Mouse (Mus musculus) hindbrain, embryonic 10.5 days (tissue): ENCODE measurements at regions not wholly inside any gene's neighbourhood (a gene's known extent, or its start where the extent isn't known, plus 50 kb on each side); places are given as distances from the start of the nearest gene placed in this dataset.
A peak's percentile ranks its signal among the peaks of the same experiment; 100 is the strongest.

Source experiments
- DNase-seq: peaks from one replicate; pipeline ENCODE4 v3.0.0-alpha.2; 2017; ENCODE audit warnings: low spot score
- H3K27ac ChIP-seq: fragments of 300-500 bp; sonication (generic); 2 replicates; pipeline ENCODE4 v1.5.1; 2016; ENCODE audit warnings: mild to moderate bottlenecking, moderate library complexity
- H3K27me3 ChIP-seq: fragments of 300-500 bp; sonication (generic); 2 replicates; pipeline ENCODE4 v1.6.1; 2016; ENCODE audit warnings: mild to moderate bottlenecking; ENCODE audit not compliant: poor library complexity, insufficient read depth, severe bottlenecking
- H3K36me3 ChIP-seq: fragments of 300-500 bp; sonication (generic); 2 replicates; pipeline ENCODE4 v1.6.1; 2016; ENCODE audit warnings: mild to moderate bottlenecking, moderate library complexity
- H3K4me1 ChIP-seq: fragments of 300-500 bp; sonication (generic); replicated peaks from 2 replicates; pipeline ENCODE4 v1.6.1; 2016; ENCODE audit warnings: mild to moderate bottlenecking
- H3K4me3 ChIP-seq: fragments of 300-500 bp; sonication (generic); 2 replicates; pipeline ENCODE4 v1.5.1; 2016; ENCODE audit warnings: mild to moderate bottlenecking, moderate library complexity
- H3K9me3 ChIP-seq: fragments of 300-500 bp; sonication (generic); 2 replicates; pipeline ENCODE4 v1.6.1; 2016; ENCODE audit warnings: mild to moderate bottlenecking, moderate library complexity
- WGBS: fragments of 180-500 bp; shearing (Covaris S2); methylation state at CpG from one replicate; pipeline ENCODE4 v1.1.7; 2016; 5-methylcytosine and 5-hydroxymethylcytosine counted together

- 42% methylated on average over 17 of the region's 17 CpGs for WGBS
- H3K27ac ChIP-seq, result peak overlapping the region; percentile 82
- H3K36me3 ChIP-seq, result no peaks in the 10 kb centered on the region
- peaks cover 13% of the 10 kb centered on the region; the same call in 1 of the 2 replicates for H3K27me3 ChIP-seq
- peaks cover 40% of the 10 kb centered on the region for H3K4me1 ChIP-seq
- DNase-seq, result no peak
- no peak overlapping the region for H3K4me3 ChIP-seq
- no peaks in the 10 kb centered on the region for H3K9me3 ChIP-seq
These were observed 110.0 kb downstream of the Gm26897 start for GRCm38 (mm10) chr5:111843622-111844239.

DNA sequence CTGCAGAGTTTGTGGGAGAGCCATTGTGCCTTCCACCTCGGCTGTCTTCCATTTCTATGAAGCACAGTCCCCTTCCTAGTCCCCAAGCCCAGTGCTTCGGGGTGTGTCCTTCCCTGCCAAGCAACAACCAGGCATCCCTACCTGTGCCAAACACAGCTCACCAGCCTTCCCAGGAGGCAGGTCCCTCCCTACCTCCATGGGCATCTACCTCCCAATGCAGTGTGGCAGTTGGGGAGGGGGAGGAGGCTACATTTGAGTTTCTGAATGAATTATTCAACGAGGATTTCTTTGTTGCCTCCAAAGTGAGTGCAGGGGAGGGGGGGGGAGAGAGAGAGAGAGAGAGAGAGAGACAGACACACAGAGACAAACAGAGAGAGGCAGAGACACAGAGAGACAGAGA lies 110.8 kb downstream of the Gm26897 start:
- Histone ChIP-seq H3K4me3 (no peak overlapping the region), H3K27me3 (peaks cover 13% of the 10 kb centered on the region; the same call in 1 of the 2 replicates), H3K27ac (peak overlapping the region; percentile 82), H3K36me3 (no peaks in the 10 kb centered on the region), H3K9me3 (no peaks in the 10 kb centered on the region), H3K4me1 (peaks cover 40% of the 10 kb centered on the region)
- DNase-seq, result no peak
- WGBS, result 40% methylated on average over 3 of the region's 3 CpGs

DNA sequence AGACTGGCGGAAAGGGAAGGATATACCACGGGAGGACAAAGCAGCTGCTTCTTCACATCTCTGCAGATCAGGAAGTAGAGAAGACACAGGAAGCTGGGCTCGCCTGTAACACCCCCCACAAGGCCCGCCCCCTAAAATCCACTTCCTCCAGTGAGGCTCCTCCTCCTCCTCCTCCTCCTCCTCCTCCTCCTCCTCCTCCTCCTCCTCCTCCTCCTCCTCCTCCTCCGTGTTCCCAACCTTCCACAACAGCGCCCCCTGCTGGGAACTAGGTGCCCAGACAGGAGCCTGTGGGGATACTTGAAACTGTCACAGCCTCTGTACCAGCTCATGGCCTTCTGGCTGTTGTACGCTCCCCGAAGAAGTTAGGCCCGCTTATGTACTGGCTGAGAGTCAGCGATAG lies 115.2 kb downstream of the Gm26897 start:
- peaks cover 22% of the 10 kb centered on the region; the same call in 1 of the 2 replicates for H3K27me3 ChIP-seq
- peaks cover 40% of the 10 kb centered on the region for H3K4me1 ChIP-seq
- no peaks in the 10 kb centered on the region for H3K9me3 ChIP-seq
- WGBS, result 82% methylated on average over 9 of the region's 10 CpGs
- H3K27ac ChIP-seq, result no peak overlapping the region
- H3K4me3 ChIP-seq, result no peak overlapping the region
- H3K36me3 ChIP-seq, result no peaks in the 10 kb centered on the region
- DNase-seq, result no peak

- Histone ChIP-seq H3K9me3 (no peaks in the 10 kb centered on the region), H3K4me1 (peaks cover 53% of the 10 kb centered on the region), H3K4me3 (no peak overlapping the region), H3K36me3 (no peaks in the 10 kb centered on the region), H3K27me3 (peaks cover 9% of the 10 kb centered on the region; the same call in 1 of the 2 replicates), H3K27ac (peak overlapping the region; percentile 82)
- 41% methylated on average over 6 of the region's 6 CpGs for WGBS
- peak; percentile 42 for DNase-seq
These were observed 119.0 kb downstream of the Gm26897 start for GRCm38 (mm10) chr5:111852682-111853081.

GRCm38 (mm10) chr5:111855366-111855765 lies 121.6 kb downstream of the Gm26897 start:
- DNase-seq, result no peak
- WGBS, result 79% methylated on average over 2 of the region's 2 CpGs
- H3K9me3 ChIP-seq, result no peaks in the 10 kb centered on the region

GRCm38 (mm10) chr5:111857200-111857599 lies 123.5 kb downstream of the Gm26897 start:
- peak overlapping the region; percentile 74 for H3K27ac ChIP-seq
- H3K4me3 ChIP-seq, result no peak overlapping the region
- peaks cover 6% of the 10 kb centered on the region; the same call in 1 of the 2 replicates for H3K27me3 ChIP-seq
- DNase-seq, result no peak
- 46% methylated on average over 7 of the region's 7 CpGs for WGBS
- H3K9me3 ChIP-seq, result no peaks in the 10 kb centered on the region
- no peaks in the 10 kb centered on the region for H3K36me3 ChIP-seq
- peaks cover 58% of the 10 kb centered on the region for H3K4me1 ChIP-seq

More at GRCm38 (mm10) chr5:111855366-111855765, 121.6 kb downstream of the Gm26897 start:
- no peaks in the 10 kb centered on the region for H3K36me3 ChIP-seq
- H3K27ac ChIP-seq, result no peak overlapping the region
- peaks cover 14% of the 10 kb centered on the region for H3K27me3 ChIP-seq
- peaks cover 63% of the 10 kb centered on the region for H3K4me1 ChIP-seq
- H3K4me3 ChIP-seq, result no peak overlapping the region

DNA sequence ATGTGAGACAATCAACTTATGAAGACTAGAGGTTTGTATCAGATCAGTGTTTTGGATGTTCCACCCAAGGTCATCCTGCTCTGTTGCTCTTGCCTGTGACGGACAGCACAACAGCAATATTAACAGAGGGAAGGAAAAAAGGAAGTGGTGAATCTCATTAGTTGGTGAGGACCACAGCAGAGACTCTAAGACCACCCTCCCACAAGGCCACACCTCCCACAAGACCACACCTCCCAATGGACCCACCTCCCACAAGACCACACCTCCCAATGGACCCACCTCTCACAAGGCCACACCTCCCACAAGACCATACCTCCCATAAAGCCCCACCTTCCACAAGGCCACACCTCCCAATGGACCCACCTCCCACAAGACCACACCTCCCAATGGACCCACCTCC lies 126.7 kb downstream of the Gm26897 start:
- Histone ChIP-seq H3K4me3 (no peak overlapping the region), H3K4me1 (peaks cover 38% of the 10 kb centered on the region), H3K36me3 (no peaks in the 10 kb centered on the region), H3K27me3 (peaks cover 6% of the 10 kb centered on the region; the same call in 1 of the 2 replicates), H3K9me3 (peaks cover 6% of the 10 kb centered on the region; the same call in 1 of the 2 replicates), H3K27ac (no peak overlapping the region)
- no peak for DNase-seq
- WGBS, result 100% methylated on average over 1 of the region's 1 CpGs

GRCm38 (mm10) chr5:111862331-111862730 lies 128.6 kb downstream of the Gm26897 start:
- 93% methylated on average over 4 of the region's 4 CpGs for WGBS
- H3K27ac ChIP-seq, result no peak overlapping the region
- H3K27me3 ChIP-seq, result peaks cover 15% of the 10 kb centered on the region
- peaks cover 6% of the 10 kb centered on the region; the same call in 1 of the 2 replicates for H3K9me3 ChIP-seq
- H3K4me1 ChIP-seq, result peaks cover 19% of the 10 kb centered on the region
- H3K4me3 ChIP-seq, result no peak overlapping the region
- H3K36me3 ChIP-seq, result no peaks in the 10 kb centered on the region
- DNase-seq, result no peak

DNA sequence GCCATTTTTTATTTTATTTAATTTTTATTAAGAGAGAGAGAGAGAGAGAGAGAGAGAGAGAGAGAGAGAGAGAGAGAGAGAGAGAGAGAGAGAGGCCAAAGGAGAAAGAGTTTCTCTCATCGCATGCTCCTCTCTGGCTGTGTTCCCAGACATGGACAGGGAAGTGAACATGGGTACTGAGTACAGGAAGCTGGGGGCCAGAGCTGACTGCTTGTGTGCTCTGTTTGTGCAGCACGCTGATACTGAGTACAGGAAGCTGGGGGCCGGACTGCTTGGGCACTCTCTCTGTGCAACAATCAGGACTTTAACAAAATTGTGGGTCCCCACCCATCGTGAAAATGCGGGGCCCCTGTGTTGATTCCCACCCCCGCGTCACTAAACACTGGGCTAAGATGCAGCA lies 130.2 kb downstream of the Gm26897 start:
- H3K27me3 ChIP-seq, result peaks cover 10% of the 10 kb centered on the region
- no peaks in the 10 kb centered on the region for H3K36me3 ChIP-seq
- H3K27ac ChIP-seq, result peak overlapping the region; percentile 56; the same call in 1 of the 2 replicates
- H3K4me3 ChIP-seq, result no peak overlapping the region
- peaks cover 6% of the 10 kb centered on the region; the same call in 1 of the 2 replicates for H3K4me1 ChIP-seq
- WGBS, result 79% methylated on average over 7 of the region's 7 CpGs
- no peak for DNase-seq
- peaks cover 6% of the 10 kb centered on the region; the same call in 1 of the 2 replicates for H3K9me3 ChIP-seq

DNA sequence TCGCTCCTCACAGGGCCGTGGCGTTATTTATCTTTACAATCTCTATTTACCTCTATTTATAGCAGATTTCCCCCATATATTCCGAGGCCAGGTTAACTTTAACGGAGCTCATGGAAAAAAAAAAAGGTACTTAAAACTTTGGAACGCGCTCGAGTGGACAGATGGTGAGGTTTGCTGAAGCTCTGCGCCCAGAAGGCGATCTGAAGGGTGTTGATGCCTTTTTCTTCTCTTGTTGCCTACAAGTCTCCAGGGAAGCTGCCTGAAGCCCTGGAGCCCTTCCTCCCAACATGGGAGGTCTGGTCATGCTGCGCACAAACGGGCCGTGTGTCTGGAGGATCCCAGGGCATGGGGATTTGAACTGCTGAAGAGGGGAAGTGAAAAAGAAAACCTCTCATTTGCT lies 130.9 kb downstream of the Gm26897 start:
- Histone ChIP-seq H3K9me3 (peaks cover 6% of the 10 kb centered on the region; the same call in 1 of the 2 replicates), H3K27me3 (peaks cover 10% of the 10 kb centered on the region), H3K4me3 (no peak overlapping the region), H3K36me3 (no peaks in the 10 kb centered on the region), H3K27ac (no peak overlapping the region), H3K4me1 (peaks cover 6% of the 10 kb centered on the region; the same call in 1 of the 2 replicates)
- DNase-seq, result no peak
- 86% methylated on average over 13 of the region's 13 CpGs for WGBS

DNA sequence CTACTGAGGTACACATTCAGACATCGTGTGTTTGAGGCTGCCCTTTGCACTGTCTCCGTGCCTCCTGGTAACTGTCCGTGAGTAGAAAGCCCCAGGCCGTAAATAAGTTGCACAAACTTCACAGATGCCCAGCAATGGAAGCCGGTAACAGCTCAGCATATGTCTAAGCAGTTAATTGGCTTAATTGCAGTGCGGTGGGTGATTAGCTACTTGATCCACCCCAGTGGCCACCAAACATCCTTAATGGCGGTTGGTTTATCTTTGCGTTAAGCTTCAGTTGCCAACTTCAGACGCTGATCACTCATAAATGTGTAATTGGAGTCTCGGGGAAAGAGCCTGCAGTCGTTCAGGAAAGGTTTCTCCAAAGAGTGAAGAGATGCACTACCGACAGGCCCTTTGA lies 135.3 kb downstream of the Gm26897 start:
- WGBS, result 84% methylated on average over 12 of the region's 12 CpGs
- no peak for DNase-seq
- no peak overlapping the region for H3K4me3 ChIP-seq

GRCm38 (mm10) chr5:111877165-111877793 lies 143.6 kb downstream of the Gm26897 start:
- peaks cover 20% of the 10 kb centered on the region for H3K9me3 ChIP-seq
- DNase-seq, result peak; percentile 80
- WGBS, result 1% methylated on average over 8 of the region's 8 CpGs

More for the DNA sequence above, 135.3 kb downstream of the Gm26897 start:
- Histone ChIP-seq H3K4me1 (peaks cover 6% of the 10 kb centered on the region; the same call in 1 of the 2 replicates), H3K9me3 (peaks cover 34% of the 10 kb centered on the region), H3K36me3 (peaks cover 7% of the 10 kb centered on the region; the same call in 1 of the 2 replicates), H3K27ac (no peak overlapping the region), H3K27me3 (peaks cover 10% of the 10 kb centered on the region)

DNA sequence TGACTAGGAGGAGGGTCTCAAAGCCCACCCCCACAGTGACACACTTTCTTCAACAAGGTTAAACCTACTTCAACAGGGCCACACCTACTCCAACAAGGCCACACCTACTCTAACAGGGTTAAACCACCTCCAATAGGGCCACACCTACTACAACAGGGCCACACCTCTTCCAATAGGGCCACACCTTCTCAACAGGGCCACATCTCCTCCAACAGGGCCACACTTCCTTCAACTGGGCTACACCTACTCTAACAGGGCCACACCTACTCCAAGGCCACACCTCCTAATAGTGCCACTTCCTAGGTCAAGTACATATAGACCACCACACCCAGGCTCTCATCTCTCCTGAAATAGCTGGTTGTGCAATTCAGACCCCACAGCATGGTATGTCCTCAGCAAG lies 145.3 kb downstream of the Gm26897 start:
- peak overlapping the region; percentile 3; the same call in 1 of the 2 replicates for H3K27ac ChIP-seq
- 0 out of 2 replicates have a peak, but pooled peaks cover 6% of the 10 kb centered on the region for H3K9me3 ChIP-seq
- no peak overlapping the region for H3K4me3 ChIP-seq
- DNase-seq, result no peak
- H3K27me3 ChIP-seq, result peaks cover 7% of the 10 kb centered on the region; the same call in 1 of the 2 replicates
- H3K36me3 ChIP-seq, result no peaks in the 10 kb centered on the region
- H3K4me1 ChIP-seq, result peaks cover 44% of the 10 kb centered on the region

More at GRCm38 (mm10) chr5:111877165-111877793, 143.6 kb downstream of the Gm26897 start:
- Histone ChIP-seq H3K4me1 (peaks cover 44% of the 10 kb centered on the region), H3K27ac (peak overlapping the region; percentile 83), H3K4me3 (peak overlapping the region; percentile 27; the same call in 1 of the 2 replicates), H3K36me3 (no peaks in the 10 kb centered on the region), H3K27me3 (no peaks in the 10 kb centered on the region)
